Mouse (Mus musculus) MEL (cell line): ENCODE measurements around the gene Unc13b. TPM values are rescaled to one million over a fixed set of nuclear protein-coding genes. Genes with fewer than 3 reads are reported as not detected.
A peak's percentile ranks its signal among the peaks of the same experiment; 100 is the strongest.

Source experiments
- DNase-seq: peaks from one replicate; pipeline ENCODE4 v3.0.0; 2011; ENCODE audit warnings: low read depth, low spot score
- H3K27ac ChIP-seq: 2 replicates; pipeline ENCODE4 v1.5.1; 2012; ENCODE audit warnings: low read depth, mild to moderate bottlenecking, control low read depth, low read length, moderate library complexity; ENCODE audit not compliant: control insufficient read depth
- H3K27me3 ChIP-seq, 2 experiments: fragments of 150-350 bp in 1 of 2; sonication (generic) in 1 of 2; 2 replicates each; pipeline ENCODE4 v1.6.1; 2012; ENCODE audit warnings: low read length in 2 of 2, mild to moderate bottlenecking in 2 of 2, improper control_type of control experiment in 1 of 2, moderate library complexity in 1 of 2; ENCODE audit not compliant: insufficient read depth in 2 of 2, control insufficient read depth in 1 of 2
- H3K36me3 ChIP-seq, 2 experiments: 2 replicates each; pipeline ENCODE4 v1.6.1; 2012 to 2014; ENCODE audit warnings: low read length in 2 of 2, improper control_type of control experiment in 1 of 2, inconsistent platforms in 1 of 2, mild to moderate bottlenecking in 1 of 2; ENCODE audit not compliant: insufficient read depth in 2 of 2, control insufficient read depth in 1 of 2
- H3K4me1 ChIP-seq, 2 experiments: fragments of 150-350 bp in 1 of 2; sonication (generic) in 1 of 2; 2 replicates each; pipeline ENCODE4 v1.6.1; 2012; ENCODE audit warnings: low read length in 2 of 2, improper control_type of control experiment in 1 of 2, mild to moderate bottlenecking in 1 of 2; ENCODE audit not compliant: insufficient read depth in 2 of 2, control insufficient read depth in 1 of 2
- H3K4me3 ChIP-seq, 2 experiments: fragments of 150-350 bp in 1 of 2; sonication (generic) in 1 of 2; 2 replicates each; pipeline ENCODE4 v1.5.1; 2012; ENCODE audit warnings: low read depth in 2 of 2, low read length in 2 of 2, mild to moderate bottlenecking in 2 of 2, moderate library complexity in 2 of 2, control low read depth in 1 of 2, improper control_type of control experiment in 1 of 2; ENCODE audit not compliant: control insufficient read depth in 1 of 2, insufficient read depth in 1 of 2
- H3K79me2 ChIP-seq: 2 replicates; pipeline ENCODE4 v1.6.1; 2012; ENCODE audit warnings: mild to moderate bottlenecking, low read length, moderate library complexity; ENCODE audit not compliant: control insufficient read depth, poor library complexity, insufficient read depth
- H3K9ac ChIP-seq: 2 replicates; pipeline ENCODE4 v1.6.1; 2012; ENCODE audit warnings: low read depth, mild to moderate bottlenecking, control low read depth, low read length, moderate library complexity; ENCODE audit not compliant: control insufficient read depth, poor library complexity, severe bottlenecking
- H3K9me3 ChIP-seq: fragments of 150-350 bp; sonication (generic); replicated peaks from 2 replicates; pipeline ENCODE4 v1.6.1; 2012; ENCODE audit warnings: mild to moderate bottlenecking, low read length, improper control_type of control experiment, moderate library complexity; ENCODE audit not compliant: insufficient read depth
- BHLHE40 ChIP-seq: IDR thresholded peaks from 2 replicates; pipeline ENCODE4 v1.6.1; 2012; ENCODE audit warnings: low read depth, mild to moderate bottlenecking, inconsistent platforms, low read length, improper control_type of control experiment, borderline replicate concordance
- E2F4 ChIP-seq: IDR thresholded peaks from 2 replicates; pipeline ENCODE4 v1.6.1; 2011; ENCODE audit warnings: low read depth, low read length, improper control_type of control experiment, borderline replicate concordance
- ETS1 ChIP-seq: IDR thresholded peaks from 2 replicates; pipeline ENCODE4 v1.6.1; 2012; ENCODE audit warnings: low read depth, mild to moderate bottlenecking, inconsistent platforms, low read length, improper control_type of control experiment, moderate library complexity
- GABPA ChIP-seq: IDR thresholded peaks from 2 replicates; pipeline ENCODE4 v1.6.1; 2012; ENCODE audit warnings: low read depth, mild to moderate bottlenecking, inconsistent platforms, low read length, improper control_type of control experiment, moderate library complexity
- GATA1 ChIP-seq: IDR thresholded peaks from 2 replicates; pipeline ENCODE4 v1.6.1; 2011; ENCODE audit warnings: low read depth, low read length, improper control_type of control experiment
- HCFC1 ChIP-seq: IDR thresholded peaks from 2 replicates; pipeline ENCODE4 v1.6.1; 2012; ENCODE audit warnings: low read depth, mild to moderate bottlenecking, inconsistent platforms, low read length, improper control_type of control experiment, moderate library complexity
- MAX ChIP-seq: IDR thresholded peaks from 2 replicates; pipeline ENCODE4 v1.6.1; 2011; ENCODE audit warnings: low read length, improper control_type of control experiment
- MXI1 ChIP-seq: IDR thresholded peaks from 2 replicates; pipeline ENCODE4 v1.6.1; 2011; ENCODE audit warnings: mild to moderate bottlenecking, low read depth, low read length, improper control_type of control experiment
- NELFE ChIP-seq: IDR thresholded peaks from 2 replicates; pipeline ENCODE4 v1.6.1; 2011; ENCODE audit warnings: low read depth, low read length, improper control_type of control experiment
- POLR2A ChIP-seq, 2 experiments: IDR thresholded peaks; 2 replicates each; pipeline ENCODE4 v1.6.1; 2011 to 2012; ENCODE audit warnings: low read length in 2 of 2, mild to moderate bottlenecking in 2 of 2, control low read depth in 1 of 2, improper control_type of control experiment in 1 of 2, low read depth in 1 of 2, moderate library complexity in 1 of 2; ENCODE audit not compliant: control insufficient read depth in 1 of 2, insufficient read depth in 1 of 2, poor library complexity in 1 of 2
- POLR2AphosphoS2 ChIP-seq: IDR thresholded peaks from 2 replicates; pipeline ENCODE4 v1.6.1; 2011; ENCODE audit warnings: low read length, improper control_type of control experiment
- POLR2AphosphoS5 ChIP-seq: IDR thresholded peaks from 2 replicates; pipeline ENCODE4 v1.6.1; 2012; ENCODE audit warnings: low read depth, borderline replicate concordance, mild to moderate bottlenecking, inconsistent platforms, low read length, moderate library complexity, mixed read lengths
- TBP ChIP-seq: IDR thresholded peaks from 2 replicates; pipeline ENCODE4 v1.8.0; 2011; ENCODE audit warnings: low read depth, low read length, improper control_type of control experiment
- UBTF ChIP-seq: IDR thresholded peaks from 2 replicates; pipeline ENCODE4 v1.6.1; 2012; ENCODE audit warnings: low read depth, mild to moderate bottlenecking, inconsistent platforms, low read length, improper control_type of control experiment, moderate library complexity, borderline replicate concordance; ENCODE audit not compliant: insufficient read depth
- ZMIZ1 ChIP-seq: IDR thresholded peaks from 2 replicates; pipeline ENCODE4 v1.6.1; 2012; ENCODE audit warnings: low read depth, mild to moderate bottlenecking, inconsistent platforms, low read length, improper control_type of control experiment, moderate library complexity
- ZNF384 ChIP-seq: IDR thresholded peaks from 2 replicates; pipeline ENCODE4 v1.6.1; 2012; ENCODE audit warnings: low read depth, mild to moderate bottlenecking, inconsistent platforms, low read length, improper control_type of control experiment
- polyA plus RNA-seq, 2 experiments: library from polyadenylated mRNA; stranded (reverse) in 1 of 2; unstranded in 1 of 2; fragments of >175 nt in 1 of 2; fragments of >200 nt in 1 of 2; gene quantifications; 2 replicates each; pipeline versions ENCODE4 v1.2.1 to v1.2.4; 2012; ENCODE audit warnings: low replicate concordance in 2 of 2, low read depth in 1 of 2; ENCODE audit not compliant: insufficient read length in 2 of 2, insufficient read depth in 1 of 2, missing spikeins in 1 of 2
- total RNA-seq: library from RNA; depleted of rRNA; stranded (reverse); fragments of 300-350 nt; gene quantifications from 2 replicates; pipeline ENCODE4 v1.2.3, GENCODE M21; 2012; rRNA removed

Gene Unc13b
- total RNA-seq = 5.4 and 6.5 TPM in 2 replicates
- 1 to 10 TPM in 1 of 2 experiments, not detected in 1; 9.6 TPM for polyA plus RNA-seq

GRCm38 (mm10) chr4:43058753-43059654 is at the start of gene Unc13b:
Unc13b (plus strand) TSS chr4:43058953.
- Histone ChIP-seq H3K27ac (peak within 1 kb of the TSS; percentile 15; the same call in 1 of the 2 replicates), H3K4me1 (peaks cover 3 to 7% of the 10 kb centered on the region in 2 experiments; a peak in 3 of 4 replicates), H3K9ac (peak within 1 kb of the TSS; percentile 86), H3K4me3 (peak within 1 kb of the TSS; percentile 77 to 82), H3K79me2 (no peaks in the 10 kb centered on the region; the same call in 1 of the 2 replicates), H3K36me3 (peaks cover 0 to 10% of the 10 kb centered on the region in 2 experiments; a peak in 2 of 4 replicates), H3K9me3 (no peaks in the 10 kb centered on the region), H3K27me3 (no peaks in the 10 kb centered on the region)
- TF ChIP-seq ETS1 (no peak), GATA1 (no peak), POLR2AphosphoS5 (no peak), TBP (peak; percentile 36; the same call in 1 of the 2 replicates), UBTF (0 out of 2 replicates have a peak, but pooled peaks have one; percentile 74), NELFE (peak; percentile 67; the same call in 1 of the 2 replicates), GABPA (no peak), MXI1 (peak; percentile 48), MAX (peak; percentile 51; the same call in 1 of the 2 replicates), ZMIZ1 (0 out of 2 replicates have a peak, but pooled peaks have one; percentile 44), POLR2A (IDR thresholded peaks at IDR 0.05; ENCODE audit: control insufficient read depth in 1 of 2, insufficient read depth in 1 of 2, low read depth in 1 of 2, low read length in 2 of 2, poor library complexity in 1 of 2) (peak; percentile 51 to 80; a peak in 3 of 4 replicates), BHLHE40 (peak; percentile 38; the same call in 1 of the 2 replicates), HCFC1 (peak; percentile 34; the same call in 1 of the 2 replicates), POLR2AphosphoS2 (peak; percentile 60; the same call in 1 of the 2 replicates), E2F4 (no peak), ZNF384 (no peak)
- peak; percentile 98 for DNase-seq
